Mouse (Mus musculus) kidney, adult 2 months (tissue): ENCODE measurements around the gene Cope.

ENCODE experiments used
- CTCF ChIP-seq: fragments of 200-500 bp; conservative IDR thresholded peaks from 2 replicates; pipeline ENCODE4 v1.5.1; 2011; ENCODE audit warnings: low read depth, mild to moderate bottlenecking, control low read depth, low read length, moderate library complexity, mixed read lengths; ENCODE audit not compliant: insufficient read depth, insufficient read length
- POLR2A ChIP-seq: fragments of 200-500 bp; IDR thresholded peaks from one replicate; pipeline ENCODE4 v1.6.1; 2011; ENCODE audit warnings: low read depth, low read length, control low read depth

GRCm38 (mm10) chr8:70359411-70359810 is 57.1 kb downstream of the Cope start:
- TF ChIP-seq CTCF = no peak
- TF ChIP-seq POLR2A = no peak
